Mouse (Mus musculus) heart, adult 2 months (tissue): ENCODE measurements around the gene 9130213A22Rik.

ENCODE experiments used
- CTCF ChIP-seq: fragments of 200-600 bp; IDR thresholded peaks from 2 replicates; pipeline ENCODE4 v1.8.1; 2022; ENCODE audit warnings: antibody characterized with exemption, mild to moderate bottlenecking, moderate library complexity
- EP300 ChIP-seq: fragments of 200-500 bp; IDR thresholded peaks from 2 replicates; pipeline ENCODE4 v1.6.1; 2011; ENCODE audit warnings: low read depth, low read length, control low read depth; ENCODE audit not compliant: insufficient read depth
- POLR2A ChIP-seq: fragments of 200-500 bp; IDR thresholded peaks from 2 replicates; pipeline ENCODE4 v1.6.1; 2011; ENCODE audit warnings: mild to moderate bottlenecking, low read depth, low read length, control low read depth; ENCODE audit not compliant: insufficient read depth

DNA sequence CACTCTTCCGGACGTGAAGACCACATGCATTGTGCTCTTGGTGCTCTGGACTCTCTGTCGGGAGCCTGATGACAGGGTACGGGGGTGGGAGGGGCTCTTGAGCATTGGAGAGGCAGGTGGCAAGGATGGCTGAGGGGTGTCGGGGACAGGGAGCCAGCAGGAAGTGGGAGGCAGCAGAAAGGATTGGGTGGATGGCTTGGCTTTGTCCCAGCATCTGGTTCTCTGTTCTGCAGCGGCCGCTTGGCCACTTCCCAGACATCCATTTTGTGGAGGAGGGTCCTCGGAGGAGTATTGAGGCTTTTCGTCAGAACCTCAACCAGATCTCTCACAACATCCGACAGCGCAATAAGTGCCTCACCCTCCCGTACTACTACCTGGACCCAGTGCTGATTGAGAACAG, 46.9 kb upstream of the 9130213A22Rik start:
- TF ChIP-seq CTCF (no peak), POLR2A (no peak), EP300 (no peak)
